Mouse (Mus musculus) olfactory bulb, adult 2 months (tissue): ENCODE data around the gene Rtp4.

Source experiments
- CTCF ChIP-seq: fragments of 200-500 bp; IDR thresholded peaks from 2 replicates; pipeline ENCODE4 v1.5.1; 2012; ENCODE audit warnings: low read depth, mild to moderate bottlenecking, low read length, moderate library complexity; ENCODE audit not compliant: insufficient read depth
- POLR2A ChIP-seq: fragments of 200-500 bp; IDR thresholded peaks from 2 replicates; pipeline ENCODE4 v1.6.1; 2012; ENCODE audit warnings: mild to moderate bottlenecking, low read depth, low read length, moderate library complexity; ENCODE audit not compliant: insufficient read depth

- no peak for TF ChIP-seq POLR2A
- TF ChIP-seq CTCF = no peak
Observed at GRCm38 (mm10) chr16:23518567-23519369, 1.3 kb upstream of the Rtp4 start.
